26 mouse cellular contexts compared by ENCODE assay signal in the genomic region with DNA sequence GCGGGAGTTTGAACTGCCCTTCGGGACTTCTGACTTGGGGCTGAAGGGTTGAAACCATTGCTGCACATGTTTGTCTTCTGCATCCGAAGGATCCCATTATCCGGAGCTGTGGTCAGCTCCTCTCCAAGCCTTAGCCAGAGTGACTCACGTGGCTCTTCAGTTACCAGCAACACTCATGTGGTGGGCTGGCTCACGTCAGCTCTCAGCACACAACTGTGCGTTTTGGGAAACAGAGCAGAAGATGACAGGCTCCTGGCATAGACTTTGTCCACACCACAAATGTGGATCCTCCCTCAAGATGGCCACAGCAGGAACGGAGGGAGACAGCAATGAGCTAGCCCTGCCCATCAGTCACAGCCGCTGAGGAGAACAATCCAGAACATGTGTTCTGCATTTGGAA.
DNase-seq lines count a peak whose midpoint lies in the region; ATAC-seq and TF ChIP-seq lines count a peak whose summit lies in the region.
"Had no signal": no experiment of that assay in that cellular context is flagged by ENCODE, and none has a peak within 500 bp of the region (broad histone marks: within the 10 kb centered on the region; RNA-seq: fewer than 3 reads in every experiment).

No protein-coding gene starts in this region.

- H3K4me2 ChIP-seq in embryonic facial prominence, embryonic 14.5 days (ENCODE audit: low read depth, low read length), result no peak overlapping the region
- no peak overlapping the region for H3K4me2 ChIP-seq in hindbrain, postnatal 0 days (ENCODE audit: low read depth, low read length)
- H3K4me2 ChIP-seq in hindbrain, embryonic 11.5 days (replicated peaks; ENCODE audit: low read depth, low read length), result no peak overlapping the region
- H3K4me2 ChIP-seq in embryonic facial prominence, embryonic 15.5 days (replicated peaks), result no peak overlapping the region
- H3K4me2 ChIP-seq: embryonic facial prominence, embryonic 13.5 days; heart, embryonic 15.5 days; hindbrain, embryonic 14.5 days; limb, embryonic 13.5 days; liver, embryonic 11.5 days; midbrain, embryonic 12.5 days had no signal

- no peaks in the 10 kb centered on the region for H3K27me3 ChIP-seq in embryonic facial prominence, embryonic 14.5 days (replicated peaks; ENCODE audit: control insufficient read depth, insufficient read depth, low read length)
- no peaks in the 10 kb centered on the region for H3K27me3 ChIP-seq in embryonic facial prominence, embryonic 10.5 days (replicated peaks; ENCODE audit: low read depth, poor library complexity, severe bottlenecking)
- no peaks in the 10 kb centered on the region for H3K27me3 ChIP-seq in hindbrain, postnatal 0 days (ENCODE audit: insufficient read depth, low read length)
- no peaks in the 10 kb centered on the region for H3K27me3 ChIP-seq in hindbrain, embryonic 11.5 days (ENCODE audit: control insufficient read depth, insufficient read depth, low read length)
- H3K27me3 ChIP-seq in embryonic facial prominence, embryonic 15.5 days, result no peaks in the 10 kb centered on the region
- H3K27me3 ChIP-seq: embryonic facial prominence, embryonic 13.5 days; heart, embryonic 15.5 days; limb, embryonic 13.5 days had no signal

- peaks cover 3% of the 10 kb centered on the region for H3K4me1 ChIP-seq in embryonic facial prominence, embryonic 14.5 days (ENCODE audit: control insufficient read depth, insufficient read depth, low read length)
- peaks cover 39% of the 10 kb centered on the region for H3K4me1 ChIP-seq in embryonic facial prominence, embryonic 10.5 days
- H3K4me1 ChIP-seq in hindbrain, postnatal 0 days (ENCODE audit: insufficient read depth, low read length), result peaks cover 4% of the 10 kb centered on the region; the same call in 1 of the 2 replicates
- H3K4me1 ChIP-seq in hindbrain, embryonic 11.5 days (replicated peaks; ENCODE audit: control insufficient read depth, insufficient read depth, low read length), result peaks cover 5% of the 10 kb centered on the region; the same call in 1 of the 2 replicates
- peaks cover 9% of the 10 kb centered on the region; the same call in 1 of the 2 replicates for H3K4me1 ChIP-seq in embryonic facial prominence, embryonic 15.5 days

- 62% methylated on average over 9 of the region's 9 CpGs for WGBS in embryonic facial prominence, embryonic 14.5 days
- 83% methylated on average over 9 of the region's 9 CpGs for WGBS in embryonic facial prominence, embryonic 10.5 days
- WGBS in hindbrain, postnatal 0 days, result 81% methylated on average over 9 of the region's 9 CpGs
- 85% methylated on average over 9 of the region's 9 CpGs for WGBS in hindbrain, embryonic 11.5 days
- WGBS in embryonic facial prominence, embryonic 15.5 days, result 66% methylated on average over 9 of the region's 9 CpGs

- TF ChIP-seq CTCF in hindbrain, postnatal 0 days (IDR thresholded peaks at IDR 0.05; ENCODE audit: low read depth), result no peak

- H3K27ac ChIP-seq in embryonic facial prominence, embryonic 14.5 days (replicated peaks; ENCODE audit: low read depth, low read length), result no peak overlapping the region
- no peak overlapping the region for H3K27ac ChIP-seq in embryonic facial prominence, embryonic 10.5 days (replicated peaks)
- H3K27ac ChIP-seq in hindbrain, postnatal 0 days, result no peak overlapping the region
- no peak overlapping the region for H3K27ac ChIP-seq in hindbrain, embryonic 11.5 days (ENCODE audit: low read depth, low read length)
- 0 out of 2 replicates have a peak overlapping the region, but pooled peaks have one; percentile 28 for H3K27ac ChIP-seq in embryonic facial prominence, embryonic 15.5 days (replicated peaks)
- H3K27ac ChIP-seq: embryonic facial prominence, embryonic 13.5 days; heart, embryonic 10.5 days; heart, embryonic 15.5 days; hindbrain, embryonic 14.5 days; left cerebral cortex, adult 2 months; limb, embryonic 13.5 days; midbrain, embryonic 12.5 days had no signal

- ATAC-seq in embryonic facial prominence, embryonic 14.5 days (ENCODE audit: low read depth), result peak; percentile 56; the same call in 1 of the 2 replicates
- ATAC-seq in hindbrain, postnatal 0 days, result peak; percentile 36; the same call in 1 of the 2 replicates
- ATAC-seq in hindbrain, embryonic 11.5 days (ENCODE audit: low FRiP score), result no peak
- ATAC-seq in embryonic facial prominence, embryonic 15.5 days (ENCODE audit: insufficient number of reproducible peaks, low FRiP score, low TSS enrichment, low read depth), result peak; percentile 77
- ATAC-seq: forebrain, embryonic 16.5 days; inflammation-experienced regulatory T-cells, adult 6 months had no signal

- H3K36me3 ChIP-seq in embryonic facial prominence, embryonic 14.5 days (ENCODE audit: control insufficient read depth, insufficient read depth, low read length), result no peaks in the 10 kb centered on the region
- no peaks in the 10 kb centered on the region for H3K36me3 ChIP-seq in embryonic facial prominence, embryonic 10.5 days (replicated peaks)
- H3K36me3 ChIP-seq in hindbrain, postnatal 0 days (ENCODE audit: insufficient read depth, low read length), result no peaks in the 10 kb centered on the region
- no peaks in the 10 kb centered on the region for H3K36me3 ChIP-seq in hindbrain, embryonic 11.5 days (ENCODE audit: control insufficient read depth, insufficient read depth, low read length)
- H3K36me3 ChIP-seq in embryonic facial prominence, embryonic 15.5 days, result no peaks in the 10 kb centered on the region
- H3K36me3 ChIP-seq: embryonic facial prominence, embryonic 13.5 days; heart, embryonic 10.5 days; heart, embryonic 15.5 days; limb, embryonic 13.5 days; midbrain, embryonic 12.5 days had no signal

- DNase-seq in embryonic facial prominence, embryonic 14.5 days (ENCODE audit: low spot score), result peak; percentile 68
- DNase-seq in embryonic facial prominence, embryonic 10.5 days (ENCODE audit: low spot score), result no peak
- no peak for DNase-seq in hindbrain, postnatal 0 days (ENCODE audit: low spot score)
- DNase-seq in hindbrain, embryonic 11.5 days (ENCODE audit: low spot score), result no peak
- peak; percentile 17 for DNase-seq in 3T3-L1 (ENCODE audit: low read depth, low spot score)
- no peak for DNase-seq in adrenal gland, adult 2 months
- no peak for DNase-seq in adrenal gland, postnatal 36 days
- DNase-seq: adrenal gland, adult 8-10 months; cerebellum, adult 11-12 months; cerebellum, adult 9-11 months; embryo, embryonic 11 days; gastrocnemius, postnatal 10 days; kidney, adult 11 months; kidney, postnatal 25 days; lung, postnatal 14 days had no signal

- H3K9me3 ChIP-seq in embryonic facial prominence, embryonic 14.5 days (ENCODE audit: control insufficient read depth, low read length), result no peaks in the 10 kb centered on the region
- no peaks in the 10 kb centered on the region for H3K9me3 ChIP-seq in embryonic facial prominence, embryonic 10.5 days
- no peaks in the 10 kb centered on the region for H3K9me3 ChIP-seq in hindbrain, postnatal 0 days (ENCODE audit: low read length)
- H3K9me3 ChIP-seq in hindbrain, embryonic 11.5 days (ENCODE audit: control insufficient read depth, low read length), result no peaks in the 10 kb centered on the region
- H3K9me3 ChIP-seq in embryonic facial prominence, embryonic 15.5 days (replicated peaks), result no peaks in the 10 kb centered on the region
- H3K9me3 ChIP-seq: embryonic facial prominence, embryonic 13.5 days; heart, embryonic 10.5 days; heart, embryonic 15.5 days; limb, embryonic 13.5 days; midbrain, embryonic 12.5 days had no signal

- no peak overlapping the region for H3K9ac ChIP-seq in embryonic facial prominence, embryonic 14.5 days (ENCODE audit: low read depth, low read length)
- H3K9ac ChIP-seq in hindbrain, postnatal 0 days (replicated peaks; ENCODE audit: low read length), result no peak overlapping the region
- H3K9ac ChIP-seq in hindbrain, embryonic 11.5 days (ENCODE audit: low read depth, low read length), result no peak overlapping the region
- H3K9ac ChIP-seq in embryonic facial prominence, embryonic 15.5 days, result no peak overlapping the region
- H3K9ac ChIP-seq: embryonic facial prominence, embryonic 13.5 days; heart, embryonic 15.5 days; hindbrain, embryonic 14.5 days; limb, embryonic 13.5 days; midbrain, embryonic 12.5 days had no signal

- no peak overlapping the region for H3K4me3 ChIP-seq in embryonic facial prominence, embryonic 14.5 days (ENCODE audit: low read depth, low read length)
- no peak overlapping the region for H3K4me3 ChIP-seq in embryonic facial prominence, embryonic 10.5 days
- H3K4me3 ChIP-seq in hindbrain, postnatal 0 days (ENCODE audit: low read length), result no peak overlapping the region
- H3K4me3 ChIP-seq in hindbrain, embryonic 11.5 days (ENCODE audit: low read depth, low read length), result no peak overlapping the region
- no peak overlapping the region for H3K4me3 ChIP-seq in embryonic facial prominence, embryonic 15.5 days (replicated peaks)
- H3K4me3 ChIP-seq: embryonic facial prominence, embryonic 13.5 days; heart, embryonic 10.5 days; heart, embryonic 15.5 days; left cerebral cortex, adult 2 months; limb, embryonic 13.5 days; midbrain, embryonic 12.5 days had no signal

Comparison
In these comparisons a context has a peak if more than half of its experiments do, and no peak if none do; other contexts are left out.
1. DNase-seq: peak in embryonic facial prominence, embryonic 14.5 days (single experiment) and 3T3-L1 (single experiment); none in embryonic facial prominence, embryonic 10.5 days (single experiment), hindbrain, postnatal 0 days (single experiment), hindbrain, embryonic 11.5 days (single experiment), adrenal gland, adult 2 months (single experiment) and adrenal gland, postnatal 36 days (0 of 2).